Mouse (Mus musculus) bone marrow macrophage, adult 2 months (primary cell): ENCODE measurements at regions not wholly inside any gene's neighbourhood (a gene's known extent, or its start where the extent isn't known, plus 50 kb on each side); places are given as distances from the start of the nearest gene placed in this dataset.

Source experiments
- H3K27ac ChIP-seq: 2 replicates; pipeline ENCODE4 v1.5.1; 2012; ENCODE audit warnings: low read depth, low read length; ENCODE audit not compliant: insufficient read depth
- H3K4me1 ChIP-seq: 2 replicates; pipeline ENCODE4 v1.6.1; 2012; ENCODE audit warnings: low read length; ENCODE audit not compliant: control insufficient read depth, insufficient read depth
- H3K4me3 ChIP-seq: 2 replicates; pipeline ENCODE4 v1.5.1; 2012; ENCODE audit warnings: mild to moderate bottlenecking, low read length, moderate library complexity; ENCODE audit not compliant: insufficient read depth
- CTCF ChIP-seq: IDR thresholded peaks from 2 replicates; pipeline ENCODE4 v1.5.1; 2012; ENCODE audit warnings: low read depth, mild to moderate bottlenecking, low read length, moderate library complexity
- POLR2A ChIP-seq: IDR thresholded peaks from 2 replicates; pipeline ENCODE4 v1.6.1; 2012; ENCODE audit warnings: mild to moderate bottlenecking, low read depth, low read length, borderline replicate concordance

- no peak overlapping the region for H3K4me3 ChIP-seq
Observed at GRCm38 (mm10) chr12:64736008-64736663, 181.6 kb upstream of the Gm527 start.

GRCm38 (mm10) chr12:64703419-64703818 lies 214.3 kb upstream of the Gm527 start:
- H3K27ac ChIP-seq = no peak overlapping the region
- no peak for TF ChIP-seq POLR2A
- no peak for TF ChIP-seq CTCF
- H3K4me1 ChIP-seq = no peaks in the 10 kb centered on the region
- no peak overlapping the region for H3K4me3 ChIP-seq

More at GRCm38 (mm10) chr12:64736008-64736663, 181.6 kb upstream of the Gm527 start:
- TF ChIP-seq CTCF (no peak), POLR2A (no peak)
- H3K4me1 ChIP-seq = no peaks in the 10 kb centered on the region
- H3K27ac ChIP-seq = no peak overlapping the region

- no peak overlapping the region for H3K27ac ChIP-seq
- no peak for TF ChIP-seq POLR2A
- no peak for TF ChIP-seq CTCF
- H3K4me1 ChIP-seq = no peaks in the 10 kb centered on the region
- H3K4me3 ChIP-seq = no peak overlapping the region
Observed at GRCm38 (mm10) chr12:64701066-64701465, 216.6 kb upstream of the Gm527 start.

DNA sequence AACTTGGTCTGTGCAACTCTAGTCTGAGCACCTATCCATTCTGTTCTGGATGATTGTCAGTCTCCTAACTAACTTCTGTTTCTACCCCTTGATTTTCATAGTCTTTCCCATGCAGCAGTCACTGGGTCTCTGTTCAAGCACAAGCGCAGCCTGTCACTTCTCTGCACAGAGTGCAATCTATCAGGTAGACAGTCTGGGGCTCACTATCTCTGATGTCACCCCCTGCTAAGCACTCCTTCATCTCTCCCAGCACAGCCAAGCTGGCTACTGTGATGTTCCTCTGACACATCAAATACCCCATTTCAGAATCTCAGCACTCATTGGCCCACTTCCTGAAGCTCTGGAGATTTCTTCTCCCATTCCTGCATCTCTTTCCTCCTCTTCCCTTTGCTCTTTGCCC lies 220.9 kb upstream of the Fscb start:
- Histone ChIP-seq H3K4me3 (no peak overlapping the region), H3K4me1 (peaks cover 5% of the 10 kb centered on the region; the same call in 1 of the 2 replicates), H3K27ac (no peak overlapping the region)
- no peak for TF ChIP-seq CTCF
- TF ChIP-seq POLR2A = no peak

GRCm38 (mm10) chr12:64692196-64693169 lies 218.0 kb upstream of the Fscb start:
- Histone ChIP-seq H3K4me3 (no peak overlapping the region), H3K27ac (no peak overlapping the region), H3K4me1 (peaks cover 5% of the 10 kb centered on the region; the same call in 1 of the 2 replicates)
- no peak for TF ChIP-seq POLR2A
- TF ChIP-seq CTCF = no peak

DNA sequence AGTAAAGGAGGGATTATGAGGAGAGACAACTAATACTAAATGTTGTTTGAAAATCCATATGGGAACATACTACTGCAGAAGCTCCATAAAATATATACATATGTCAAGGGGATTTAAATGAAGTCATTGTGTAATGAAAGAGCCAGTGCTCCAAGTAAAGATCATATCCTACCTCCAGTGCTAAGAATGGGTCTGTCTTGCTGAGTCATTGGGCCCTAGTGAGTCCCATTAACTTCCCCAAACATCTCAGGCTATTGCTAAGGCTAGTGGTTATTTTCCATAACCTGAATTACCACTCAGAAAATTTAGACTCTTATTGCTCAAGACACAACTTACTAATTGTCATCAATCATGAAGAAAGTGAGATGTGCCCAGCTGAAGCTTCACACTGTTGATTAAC lies 215.2 kb upstream of the Fscb start:
- peaks cover 7% of the 10 kb centered on the region; the same call in 1 of the 2 replicates for H3K4me1 ChIP-seq
- no peak overlapping the region for H3K4me3 ChIP-seq
- no peak for TF ChIP-seq CTCF
- no peak for TF ChIP-seq POLR2A
- 0 out of 2 replicates have a peak overlapping the region, but pooled peaks have one; percentile 38 for H3K27ac ChIP-seq

GRCm38 (mm10) chr12:64688618-64689017 lies 214.1 kb upstream of the Fscb start:
- Histone ChIP-seq H3K4me3 (no peak overlapping the region), H3K4me1 (peaks cover 7% of the 10 kb centered on the region; the same call in 1 of the 2 replicates), H3K27ac (no peak overlapping the region)
- TF ChIP-seq CTCF = no peak
- no peak for TF ChIP-seq POLR2A

DNA sequence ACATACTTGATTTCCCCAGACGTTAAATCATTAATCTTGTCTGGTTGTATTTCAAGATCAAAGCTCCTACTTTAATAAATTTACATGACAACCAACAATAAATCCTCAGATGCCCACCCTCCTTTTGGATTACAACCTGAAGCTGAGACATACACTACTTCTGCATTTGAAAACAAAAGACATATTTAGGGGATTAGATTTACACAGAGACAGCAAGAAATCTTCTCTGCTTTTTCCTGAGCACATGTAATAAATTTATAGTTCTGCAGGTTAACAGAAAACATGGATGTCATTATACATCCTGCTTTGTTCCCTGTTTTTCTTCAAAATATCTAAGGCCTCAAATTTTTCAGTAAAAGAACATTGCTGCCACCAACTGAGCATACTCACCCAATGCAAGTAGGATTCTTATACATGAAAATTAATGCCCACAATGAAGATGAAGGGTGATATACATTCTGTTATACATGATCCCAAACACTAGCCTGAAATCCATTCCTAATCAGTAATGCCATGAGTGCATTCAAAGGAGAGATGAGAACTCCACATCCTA lies 166.4 kb upstream of the Fscb start:
- Histone ChIP-seq H3K4me1 (peaks cover 2% of the 10 kb centered on the region; the same call in 1 of the 2 replicates), H3K27ac (no peak overlapping the region), H3K4me3 (no peak overlapping the region)
- no peak for TF ChIP-seq CTCF
- TF ChIP-seq POLR2A = no peak

- H3K4me3 ChIP-seq = no peak overlapping the region
- TF ChIP-seq CTCF (no peak), POLR2A (no peak)
- H3K4me1 ChIP-seq = no peaks in the 10 kb centered on the region
- H3K27ac ChIP-seq = no peak overlapping the region
Observed at GRCm38 (mm10) chr12:64614877-64615276, 140.4 kb upstream of the Fscb start.
